Mouse (Mus musculus): ENCODE measurements around the gene Sowahc.

Gene Sowahc

DNA sequence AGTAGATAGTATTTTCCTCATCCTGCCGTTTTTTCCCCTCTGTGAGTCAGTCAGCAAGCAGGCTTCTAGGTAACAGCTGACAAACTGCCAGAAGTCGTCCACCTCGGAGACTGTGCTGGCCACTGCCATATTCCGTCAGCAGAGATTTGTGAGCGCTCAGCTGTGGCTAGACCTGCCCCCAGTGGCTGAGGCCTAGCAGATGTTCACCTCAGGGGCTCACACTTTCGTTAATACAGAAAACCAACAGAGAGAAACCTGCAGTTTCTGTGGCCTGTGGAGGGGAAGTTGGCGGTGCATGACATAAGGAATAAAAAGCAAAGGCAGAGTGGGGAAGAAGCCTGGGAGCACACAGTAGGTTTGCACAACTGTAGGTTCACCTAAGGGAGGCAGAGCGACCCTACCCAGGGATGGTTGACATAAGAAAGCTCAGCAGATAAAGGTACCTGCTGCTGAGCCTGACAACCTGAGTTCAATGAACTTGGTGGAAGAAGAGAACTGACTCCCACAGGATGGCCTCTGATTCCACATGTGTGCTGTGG, 31.9 kb downstream of the Sowahc start:
- no peak for DNase-seq (ENCODE audit: low spot score)

DNA sequence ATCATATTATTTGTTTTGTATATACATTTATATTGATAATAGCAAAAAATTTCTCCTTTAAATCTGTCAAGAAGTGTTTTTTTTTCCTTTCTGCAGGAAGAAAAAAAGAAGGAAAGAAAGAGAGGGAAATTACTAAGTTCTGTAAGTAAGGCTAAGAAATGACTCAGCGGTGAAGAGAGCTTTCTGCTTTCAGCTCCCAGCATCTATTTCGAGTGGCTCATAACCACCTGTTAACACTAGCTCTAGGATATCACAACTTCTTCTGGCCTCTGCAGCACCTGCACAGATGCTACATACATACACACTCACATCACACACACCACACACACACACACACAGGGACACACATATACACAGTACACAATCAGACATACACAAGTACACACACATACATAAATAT, 34.8 kb downstream of the Sowahc start:
- no peak for DNase-seq (ENCODE audit: low spot score)

DNA sequence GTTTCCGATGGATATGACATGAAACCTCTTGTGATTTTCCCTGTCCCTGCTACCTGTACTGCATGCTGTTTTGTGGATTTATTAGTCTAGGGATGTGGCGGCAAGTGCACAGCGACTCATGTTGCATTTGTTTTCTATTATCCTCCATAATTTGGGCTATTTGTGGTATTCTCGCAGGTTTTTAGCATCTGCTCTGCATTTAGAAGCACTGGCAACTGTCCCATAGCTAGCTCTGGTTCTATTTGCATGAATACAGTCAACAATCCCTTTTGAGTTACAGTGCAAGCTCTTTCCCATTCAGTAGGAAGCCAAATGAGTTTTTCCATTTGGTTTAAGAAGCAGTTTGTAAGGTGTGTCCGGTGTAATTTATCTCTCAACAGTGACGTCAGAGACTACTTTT, 37.8 kb downstream of the Sowahc start:
- DNase-seq (ENCODE audit: low spot score) = no peak

DNA sequence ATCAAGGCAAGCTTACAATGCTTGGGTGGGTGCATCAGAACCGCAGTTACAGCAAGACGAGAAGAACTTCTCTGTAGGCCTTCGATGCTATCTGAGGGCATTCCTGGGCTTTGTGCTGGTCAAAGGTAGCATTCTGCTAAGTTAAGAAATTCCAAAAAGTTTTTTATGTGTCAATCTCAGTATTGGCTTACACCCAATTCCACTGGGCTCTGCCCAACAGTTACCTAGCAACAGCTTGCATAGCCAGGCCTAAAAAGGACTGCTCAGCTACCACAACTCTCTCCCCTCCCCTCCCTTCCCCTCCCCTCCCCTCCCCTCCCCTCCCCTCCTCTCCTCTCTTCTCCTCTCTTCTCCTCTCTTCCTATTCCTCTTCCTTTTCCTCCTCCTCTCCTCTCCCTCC, 39.9 kb downstream of the Sowahc start:
- no peak for DNase-seq (ENCODE audit: low spot score)

DNA sequence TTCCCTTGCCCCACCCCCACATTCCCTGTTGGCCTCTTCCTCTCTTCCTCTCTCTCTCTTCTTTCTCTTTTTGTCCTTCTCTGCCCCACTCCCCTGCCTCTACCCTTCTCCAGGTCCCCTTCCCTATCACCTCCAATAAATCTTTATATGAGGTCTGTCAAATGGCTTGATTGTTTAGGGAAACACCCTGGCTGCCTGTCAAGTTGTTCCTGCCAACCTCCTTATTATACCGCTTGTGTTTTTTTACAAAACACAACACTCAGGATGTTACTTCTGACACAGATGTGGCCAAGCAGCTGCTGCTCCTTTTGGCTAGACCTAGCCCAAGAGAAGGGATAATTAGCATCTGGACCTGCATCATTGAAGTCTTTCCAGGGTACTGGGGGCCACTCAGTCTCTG, 40.3 kb downstream of the Sowahc start:
- no peak for DNase-seq (ENCODE audit: low spot score)

DNA sequence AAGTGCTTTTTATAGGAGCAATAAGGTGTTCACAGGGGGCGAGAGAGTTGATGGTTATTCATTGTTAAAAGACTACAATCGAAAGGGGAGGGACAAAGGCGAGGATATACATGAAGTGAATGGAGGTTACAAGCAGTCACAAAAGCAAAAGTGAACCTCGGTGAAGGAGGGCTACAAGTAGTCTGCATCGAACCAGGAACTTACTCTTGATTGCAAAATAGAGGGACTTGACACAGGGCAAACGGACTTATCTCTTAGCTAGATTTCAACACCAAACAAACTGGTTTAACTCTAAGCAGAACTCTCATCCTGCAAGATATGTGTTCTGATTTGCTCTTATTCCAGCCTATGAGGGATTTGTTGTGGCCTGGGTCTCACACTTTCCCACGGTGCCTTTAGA, 41.2 kb downstream of the Sowahc start:
- DNase-seq (ENCODE audit: low spot score) = no peak

DNA sequence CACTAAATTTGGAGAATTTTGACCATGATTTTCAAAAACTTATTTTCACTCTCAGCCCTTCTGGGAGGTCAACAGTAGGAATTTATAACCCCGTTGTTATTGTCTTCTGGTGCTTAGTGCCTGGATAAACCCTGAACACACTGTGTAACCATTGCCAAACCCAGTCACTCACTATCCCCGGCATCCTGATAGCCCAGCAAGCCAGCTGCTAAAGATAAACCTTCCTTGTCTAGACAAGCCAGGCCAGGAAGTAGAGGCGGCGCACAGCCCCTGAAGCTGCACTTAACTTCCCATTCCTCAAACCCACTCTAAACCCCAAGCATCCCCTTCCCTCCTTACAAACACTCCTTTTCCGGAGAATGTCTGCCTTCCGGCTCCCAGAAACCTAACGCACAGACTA, 43.3 kb downstream of the Sowahc start:
- no peak for DNase-seq (ENCODE audit: low spot score)

DNA sequence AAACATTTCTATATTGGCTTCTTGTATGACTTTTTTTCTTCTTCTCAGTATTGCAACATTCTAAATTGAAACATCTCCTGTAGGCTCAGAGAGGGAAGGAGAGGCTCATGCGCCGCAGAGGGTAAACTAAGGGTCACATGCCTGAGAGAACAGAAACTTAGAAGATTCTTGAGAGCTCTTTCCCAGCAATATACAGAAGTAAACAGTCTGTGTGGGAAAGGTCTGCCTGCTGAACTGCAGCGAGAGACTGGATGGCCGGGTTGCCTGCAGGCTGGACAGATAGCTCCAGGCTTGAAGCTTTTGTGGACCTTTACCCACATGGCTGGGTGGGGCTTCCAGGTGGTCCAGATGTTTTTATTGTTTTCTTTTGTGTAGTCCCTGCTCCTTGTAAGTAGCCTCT, 43.9 kb downstream of the Sowahc start:
- no peak for DNase-seq (ENCODE audit: low spot score)

DNA sequence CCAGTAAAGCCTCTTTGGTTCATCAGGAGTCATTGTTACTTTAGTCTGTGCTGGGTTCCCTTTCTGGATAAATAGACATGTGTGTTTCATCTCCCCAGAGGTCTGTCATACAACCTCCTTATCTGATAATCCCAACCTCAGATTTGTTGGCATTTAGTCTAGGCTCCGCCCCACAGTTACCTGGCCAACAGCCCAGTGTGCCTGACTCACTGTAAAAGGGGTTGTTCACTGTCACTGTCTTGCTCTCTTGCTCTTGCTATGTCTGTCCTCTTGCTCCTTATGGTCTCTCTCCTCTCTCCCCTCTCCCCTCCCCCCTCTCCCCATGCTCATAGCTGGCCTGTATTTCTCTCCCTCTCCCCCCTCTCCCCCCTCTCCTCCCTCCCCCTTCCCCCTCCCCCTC, 44.3 kb downstream of the Sowahc start:
- no peak for DNase-seq (ENCODE audit: low spot score)

DNA sequence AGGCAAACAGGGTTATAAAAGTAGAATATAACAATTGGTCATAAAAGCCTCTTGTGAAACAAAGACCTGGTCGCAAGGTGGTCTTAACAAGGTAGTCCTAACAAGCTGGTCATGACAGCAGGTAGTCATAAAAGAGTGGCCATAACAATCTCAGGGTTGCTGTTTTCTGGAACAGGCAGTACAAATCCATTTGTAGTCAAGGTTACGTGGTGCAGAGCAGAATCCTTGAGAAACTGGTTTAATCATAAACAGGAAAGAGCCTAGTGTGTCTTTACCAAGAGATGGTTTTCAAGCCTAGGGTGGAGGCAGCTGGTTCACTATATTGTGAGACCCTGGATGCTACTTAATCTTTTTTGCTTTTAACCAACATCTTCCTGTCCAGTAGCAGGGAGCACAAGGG, 45.5 kb downstream of the Sowahc start:
- no peak for DNase-seq (ENCODE audit: low spot score)

DNA sequence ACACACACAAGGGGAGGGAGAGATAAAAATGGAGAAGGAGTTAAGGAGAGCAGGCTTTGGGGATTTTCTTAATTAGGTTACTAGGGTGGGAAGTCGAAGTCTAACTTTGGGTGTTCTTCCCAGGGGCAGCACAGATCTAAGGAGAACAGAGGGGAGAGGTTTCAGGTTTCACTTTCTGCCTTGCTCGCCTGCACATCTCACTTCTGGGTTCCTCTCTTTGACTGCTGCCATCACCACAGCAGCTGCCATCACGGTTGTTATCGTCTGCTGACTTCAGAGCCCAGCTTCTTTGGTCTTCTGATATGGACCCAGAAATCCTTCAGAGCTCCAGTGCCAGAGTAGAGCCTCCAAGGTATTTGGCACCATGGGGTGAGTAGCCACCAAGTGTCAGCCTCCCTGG, 46.4 kb downstream of the Sowahc start:
- no peak for DNase-seq (ENCODE audit: low spot score)

DNA sequence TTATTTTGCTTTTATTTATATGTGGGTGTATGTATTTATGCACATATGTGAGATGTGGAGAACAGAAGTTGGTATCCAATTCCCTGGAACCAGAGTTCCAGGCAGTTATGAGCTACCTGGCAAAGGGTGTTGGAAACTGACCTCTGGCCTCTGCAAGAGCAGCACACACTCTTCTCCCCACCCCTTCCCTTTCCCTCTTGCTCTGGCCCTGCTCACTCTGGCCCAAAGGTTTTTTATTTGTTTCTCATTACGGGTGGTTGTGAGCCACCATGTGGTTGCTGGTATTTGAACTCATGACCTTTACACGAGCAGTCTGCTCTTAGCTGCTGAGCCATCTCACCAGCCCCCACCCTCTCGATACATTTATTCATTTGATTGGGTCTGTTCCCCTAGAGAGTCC, 47.0 kb downstream of the Sowahc start:
- DNase-seq (ENCODE audit: low spot score) = no peak

DNA sequence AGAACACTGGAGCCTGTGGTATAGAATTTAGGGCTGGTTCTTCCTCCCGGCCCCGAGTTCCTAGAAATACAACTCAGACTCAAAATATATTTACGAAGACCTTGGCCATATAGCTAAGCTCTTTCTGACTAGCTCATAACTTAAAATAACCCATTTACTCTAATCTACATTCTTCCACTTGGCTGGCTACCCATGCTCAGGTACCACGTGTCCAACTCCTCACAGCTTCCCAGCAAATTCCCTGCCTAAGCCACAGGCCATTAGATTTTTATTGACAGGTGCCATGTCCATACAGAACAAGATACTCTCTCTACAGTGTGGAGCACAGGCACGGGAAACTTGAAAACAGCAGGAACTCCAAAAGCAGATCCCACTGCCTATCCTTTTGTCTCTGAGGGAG, 54.0 kb downstream of the Sowahc start:
- DNase-seq (ENCODE audit: low spot score) = no peak

Data from ovary, postnatal 10 days (tissue).